Mouse (Mus musculus): ENCODE data around the gene Grm4. TPM values are rescaled to one million over a fixed set of nuclear protein-coding genes. Genes with fewer than 3 reads are reported as not detected.

Gene Grm4
- total and polyA plus RNA-seq, 3 experiments = 0.06 TPM; not detected in 2

- Histone ChIP-seq H3K9me3 (replicated peaks; ENCODE audit: insufficient read depth, low read length) (no peaks in the 10 kb centered on the region), H3K9ac (ENCODE audit: control insufficient read depth, low read depth, low read length, poor library complexity, severe bottlenecking) (no peak overlapping the region), H3K27ac (ENCODE audit: control insufficient read depth, low read depth, low read length) (no peak overlapping the region), H3K4me1 (ENCODE audit: control insufficient read depth in 1 of 2, insufficient read depth in 2 of 2, low read length in 2 of 2) (no peaks in the 10 kb centered on the region), H3K27me3 (ENCODE audit: control insufficient read depth in 1 of 2, insufficient read depth in 2 of 2, low read length in 2 of 2) (no peaks in the 10 kb centered on the region), H3K79me2 (ENCODE audit: control insufficient read depth, insufficient read depth, low read length, poor library complexity) (no peaks in the 10 kb centered on the region), H3K36me3 (ENCODE audit: control insufficient read depth in 1 of 2, insufficient read depth in 2 of 2, low read length in 2 of 2) (no peaks in the 10 kb centered on the region), H3K4me3 (ENCODE audit: control insufficient read depth in 1 of 2, insufficient read depth in 1 of 2, low read depth in 2 of 2, low read length in 2 of 2) (no peak overlapping the region)
- no peak for DNase-seq (ENCODE audit: low read depth, low spot score)
- TF ChIP-seq ETS1 (IDR thresholded peaks at IDR 0.05; ENCODE audit: low read depth, low read length) = no peak
Observed at GRCm38 (mm10) chr17:27464327-27464962, 56.8 kb downstream of the Grm4 start.

- Histone ChIP-seq H3K9me3 (replicated peaks; ENCODE audit: insufficient read depth, low read length) (no peaks in the 10 kb centered on the region), H3K27me3 (ENCODE audit: control insufficient read depth in 1 of 2, insufficient read depth in 2 of 2, low read length in 2 of 2) (no peaks in the 10 kb centered on the region), H3K4me3 (ENCODE audit: control insufficient read depth in 1 of 2, insufficient read depth in 1 of 2, low read depth in 2 of 2, low read length in 2 of 2) (no peak overlapping the region), H3K27ac (ENCODE audit: control insufficient read depth, low read depth, low read length) (no peak overlapping the region), H3K9ac (ENCODE audit: control insufficient read depth, low read depth, low read length, poor library complexity, severe bottlenecking) (no peak overlapping the region), H3K36me3 (ENCODE audit: control insufficient read depth in 1 of 2, insufficient read depth in 2 of 2, low read length in 2 of 2) (no peaks in the 10 kb centered on the region), H3K4me1 (ENCODE audit: control insufficient read depth in 1 of 2, insufficient read depth in 2 of 2, low read length in 2 of 2) (no peaks in the 10 kb centered on the region), H3K79me2 (ENCODE audit: control insufficient read depth, insufficient read depth, low read length, poor library complexity) (no peaks in the 10 kb centered on the region)
- no peak for DNase-seq (ENCODE audit: low read depth, low spot score)
- TF ChIP-seq TAL1 (IDR thresholded peaks at IDR 0.05; ENCODE audit: low read length) = no peak
- no peak for TF ChIP-seq TBP (IDR thresholded peaks at IDR 0.05; ENCODE audit: low read depth, low read length)
- no peak for TF ChIP-seq POLR2AphosphoS5 (IDR thresholded peaks at IDR 0.05; ENCODE audit: borderline replicate concordance, low read depth, low read length)
- TF ChIP-seq EP300 (IDR thresholded peaks at IDR 0.05; ENCODE audit: low read depth in 1 of 2, low read length in 2 of 2) = no peak
- TF ChIP-seq MYC (IDR thresholded peaks at IDR 0.05; ENCODE audit: low read depth, low read length) = no peak
- no peak for TF ChIP-seq RAD21 (IDR thresholded peaks at IDR 0.05; ENCODE audit: low read depth, low read length)
- no peak for TF ChIP-seq BHLHE40 (IDR thresholded peaks at IDR 0.05; ENCODE audit: borderline replicate concordance, low read depth, low read length)
- TF ChIP-seq CHD1 (IDR thresholded peaks at IDR 0.05; ENCODE audit: low read depth, low read length) = no peak
- no peak for TF ChIP-seq USF1 (IDR thresholded peaks at IDR 0.05; ENCODE audit: low read depth, low read length)
- TF ChIP-seq HCFC1 (IDR thresholded peaks at IDR 0.05; ENCODE audit: low read depth, low read length) = no peak
- TF ChIP-seq USF2 (IDR thresholded peaks at IDR 0.05; ENCODE audit: borderline replicate concordance in 1 of 2, insufficient read depth in 1 of 2, low read depth in 1 of 2, low read length in 2 of 2) = no peak
- TF ChIP-seq POLR2AphosphoS2 (IDR thresholded peaks at IDR 0.05; ENCODE audit: low read length) = no peak
- no peak for TF ChIP-seq CTCF (IDR thresholded peaks at IDR 0.05 in 2 of 3, conservative IDR thresholded peaks at IDR 0.05 in 1 of 3; ENCODE audit: control insufficient read depth in 1 of 3, insufficient read depth in 1 of 3, low read depth in 2 of 3, low read length in 3 of 3, poor library complexity in 1 of 3, severe bottlenecking in 1 of 3)
- no peak for TF ChIP-seq POLR2A (IDR thresholded peaks at IDR 0.05; ENCODE audit: control insufficient read depth in 1 of 2, insufficient read depth in 1 of 2, low read depth in 1 of 2, low read length in 2 of 2, poor library complexity in 1 of 2)
- no peak for TF ChIP-seq NRF1 (IDR thresholded peaks at IDR 0.05; ENCODE audit: insufficient read depth, low read depth, low read length, poor library complexity, severe bottlenecking)
- no peak for TF ChIP-seq ELF1 (IDR thresholded peaks at IDR 0.05; ENCODE audit: low read depth, low read length)
- TF ChIP-seq MAX (IDR thresholded peaks at IDR 0.05; ENCODE audit: low read length) = no peak
- TF ChIP-seq ZMIZ1 (IDR thresholded peaks at IDR 0.05; ENCODE audit: low read depth, low read length) = no peak
- no peak for TF ChIP-seq GABPA (IDR thresholded peaks at IDR 0.05; ENCODE audit: low read depth, low read length)
- no peak for TF ChIP-seq ZKSCAN1 (IDR thresholded peaks at IDR 0.05; ENCODE audit: low read depth, low read length)
Observed at GRCm38 (mm10) chr17:27459979-27460378, 61.2 kb downstream of the Grm4 start.
